Mouse (Mus musculus): Measurements from ENCODE around the gene H2-Q2. TPM values are rescaled to one million over a fixed set of nuclear protein-coding genes. Genes with fewer than 3 reads are reported as not detected.
"Not testable (repeated sequence)": the region's sequence is repeated elsewhere in the genome, so short reads cannot be mapped to it uniquely, and the experiment has no call there.

Gene H2-Q2
- total RNA-seq, 2 experiments from 2014 or later, result 0.52 to 0.74 TPM

DNA sequence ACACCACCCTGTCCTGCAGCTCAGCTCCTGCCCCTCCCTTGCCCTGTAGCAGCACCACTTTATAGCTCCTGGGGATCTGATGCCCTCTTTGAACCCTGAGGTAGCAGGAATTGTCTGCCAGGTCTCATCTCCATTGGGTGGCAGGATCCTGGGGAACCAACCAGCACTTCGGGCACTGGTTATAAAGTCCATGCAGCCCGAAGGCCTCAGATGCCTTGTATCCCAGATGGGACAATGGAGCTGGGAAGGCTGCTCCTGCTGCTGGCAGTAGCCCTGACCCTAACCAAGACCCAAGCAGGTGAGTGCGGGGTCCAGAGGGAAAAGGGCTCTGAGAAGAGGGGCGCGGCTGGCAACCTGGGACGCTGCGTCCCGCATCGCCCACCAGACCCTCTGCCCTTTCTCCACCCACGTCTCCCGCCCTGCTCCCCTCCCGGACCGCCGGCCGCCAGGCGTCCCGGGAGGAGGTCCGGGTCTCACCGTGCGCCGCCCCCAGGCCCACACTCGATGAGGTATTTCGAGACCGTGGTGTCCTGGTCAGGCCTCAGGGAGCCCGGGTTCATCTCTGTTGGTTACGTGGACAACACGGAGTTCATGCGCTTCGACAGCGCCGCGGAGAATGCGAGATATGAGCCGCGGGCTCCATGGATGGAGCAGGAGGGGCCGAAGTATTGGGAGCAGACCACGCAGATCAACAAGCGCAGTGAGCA, 16.9 kb downstream of the H2-Q2 start:
- no peak for DNase-seq (ENCODE audit: low spot score in 2 of 2)

DNA sequence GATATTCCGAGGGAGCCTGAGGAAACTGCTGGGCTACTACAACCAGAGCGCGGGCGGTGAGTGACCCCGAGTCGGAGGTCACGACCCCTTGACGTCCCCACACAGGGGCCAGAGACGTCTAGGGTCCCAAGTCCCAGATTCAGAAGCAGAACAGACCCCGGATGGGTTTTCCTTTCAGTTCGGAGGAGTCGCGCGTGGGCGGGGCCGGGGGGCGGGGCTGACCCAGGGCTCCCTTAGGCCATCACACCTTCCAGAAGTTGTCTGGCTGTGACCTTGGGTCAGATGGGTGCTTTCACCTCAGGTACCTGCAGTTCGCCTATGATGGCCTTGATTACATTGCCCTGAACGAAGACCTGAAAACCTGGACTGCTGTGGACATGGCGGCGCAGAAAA, 17.4 kb downstream of the H2-Q2 start:
- DNase-seq (ENCODE audit: low spot score in 2 of 2), result no peak

DNA sequence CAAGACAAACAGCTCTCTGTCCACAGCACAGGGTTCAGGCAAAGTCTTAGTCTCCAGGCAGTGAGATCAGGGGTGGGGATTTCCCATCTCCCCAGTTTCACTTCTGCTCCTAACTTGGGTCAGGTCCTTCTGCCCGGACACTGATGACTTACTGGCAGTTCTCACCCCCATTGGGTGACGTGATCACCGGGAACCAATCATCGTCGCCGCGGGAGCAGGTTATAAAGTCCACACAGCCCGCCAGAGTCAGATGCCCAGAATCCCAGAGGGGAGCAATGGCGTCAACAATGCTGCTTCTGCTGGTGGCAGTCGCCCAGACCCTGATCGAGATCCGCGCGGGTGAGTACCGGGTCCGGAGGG, 37.3 kb downstream of the H2-Q2 start, which contains the start of gene H2-Q4:
Gene H2-Q4 (plus strand): TSS at position 249 of the 360 bp plus-strand sequence.
- DNase-seq (ENCODE audit: low spot score in 2 of 2), result peak; percentile 63 to 77

DNA sequence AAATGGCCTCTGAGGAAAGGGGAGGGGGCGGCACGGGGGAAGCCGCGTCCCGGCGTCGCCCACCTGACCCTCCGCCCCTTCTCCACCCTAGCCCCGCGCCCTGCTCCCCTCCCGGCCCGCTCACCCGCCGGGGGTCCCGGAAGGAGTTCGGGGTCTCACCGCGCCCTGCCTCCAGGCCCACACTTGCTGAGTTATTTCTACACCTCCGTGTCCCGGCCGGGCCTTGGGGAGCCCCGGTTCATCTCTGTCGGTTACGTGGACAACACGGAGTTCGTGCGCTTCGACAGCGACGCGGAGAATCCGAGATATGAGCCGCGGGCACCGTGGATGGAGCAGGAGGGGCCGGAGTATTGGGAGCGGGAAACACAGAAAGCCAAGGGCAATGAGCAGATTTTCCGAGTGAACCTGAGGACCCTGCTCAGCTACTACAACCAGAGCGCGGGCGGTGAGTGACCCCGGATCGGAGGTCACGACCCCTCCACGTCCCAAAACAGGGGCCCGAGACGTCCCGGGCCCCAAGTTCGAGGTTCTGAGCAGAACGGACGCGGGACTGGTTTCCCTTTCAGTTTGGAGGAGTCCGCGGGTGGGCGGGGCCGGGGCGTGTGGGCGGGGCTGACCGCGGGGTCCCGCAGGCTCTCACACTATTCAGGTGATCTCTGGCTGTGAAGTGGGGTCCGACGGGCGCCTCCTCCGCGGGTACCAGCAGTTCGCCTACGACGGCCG, 37.8 kb downstream of the H2-Q2 start:
- peak in 1 of 2 experiments; percentile 4 for DNase-seq (ENCODE audit: low spot score in 2 of 2)

DNA sequence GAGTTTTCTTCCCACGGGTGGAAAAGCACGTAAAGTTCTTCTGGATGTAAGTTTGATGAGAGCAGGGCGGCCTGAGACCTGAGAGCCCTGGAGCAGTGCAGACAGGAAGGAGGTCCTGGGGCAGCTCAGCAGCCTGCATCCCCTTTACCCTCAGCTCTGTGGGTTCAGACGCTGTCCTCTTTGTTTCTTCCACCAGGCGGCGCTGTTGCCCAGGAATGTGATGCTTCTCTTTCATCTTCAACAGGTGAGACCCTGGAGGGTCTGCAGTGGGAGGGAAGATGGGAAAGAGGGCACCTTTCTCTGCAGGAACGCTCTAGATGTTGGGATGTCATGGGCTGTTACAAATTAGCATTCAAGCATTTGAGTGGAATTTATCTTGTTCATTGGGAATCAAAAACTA, 47.8 kb downstream of the H2-Q2 start:
- not testable (repeated sequence) for DNase-seq (ENCODE audit: low spot score in 2 of 2)

DNA sequence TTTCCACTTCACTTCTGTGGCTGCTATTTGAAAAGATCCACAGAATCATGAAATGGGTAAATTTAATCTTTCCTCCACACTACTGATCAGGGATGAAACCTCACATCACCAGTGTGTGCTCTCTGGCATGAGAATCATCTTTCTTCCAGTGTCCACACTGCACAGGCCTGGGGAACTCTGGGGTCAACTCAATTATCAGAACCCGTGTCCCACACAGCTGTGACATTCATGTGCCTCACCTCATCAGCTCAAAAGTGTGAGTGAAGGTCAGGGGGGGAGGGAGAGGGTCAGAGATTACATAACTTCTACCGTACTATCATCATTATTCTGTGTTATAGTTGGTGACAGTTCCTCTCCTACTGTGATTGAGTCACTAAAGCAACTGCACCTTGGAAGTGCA, 50.6 kb downstream of the H2-Q2 start:
- DNase-seq (ENCODE audit: low spot score in 2 of 2), result not testable (repeated sequence)

DNA sequence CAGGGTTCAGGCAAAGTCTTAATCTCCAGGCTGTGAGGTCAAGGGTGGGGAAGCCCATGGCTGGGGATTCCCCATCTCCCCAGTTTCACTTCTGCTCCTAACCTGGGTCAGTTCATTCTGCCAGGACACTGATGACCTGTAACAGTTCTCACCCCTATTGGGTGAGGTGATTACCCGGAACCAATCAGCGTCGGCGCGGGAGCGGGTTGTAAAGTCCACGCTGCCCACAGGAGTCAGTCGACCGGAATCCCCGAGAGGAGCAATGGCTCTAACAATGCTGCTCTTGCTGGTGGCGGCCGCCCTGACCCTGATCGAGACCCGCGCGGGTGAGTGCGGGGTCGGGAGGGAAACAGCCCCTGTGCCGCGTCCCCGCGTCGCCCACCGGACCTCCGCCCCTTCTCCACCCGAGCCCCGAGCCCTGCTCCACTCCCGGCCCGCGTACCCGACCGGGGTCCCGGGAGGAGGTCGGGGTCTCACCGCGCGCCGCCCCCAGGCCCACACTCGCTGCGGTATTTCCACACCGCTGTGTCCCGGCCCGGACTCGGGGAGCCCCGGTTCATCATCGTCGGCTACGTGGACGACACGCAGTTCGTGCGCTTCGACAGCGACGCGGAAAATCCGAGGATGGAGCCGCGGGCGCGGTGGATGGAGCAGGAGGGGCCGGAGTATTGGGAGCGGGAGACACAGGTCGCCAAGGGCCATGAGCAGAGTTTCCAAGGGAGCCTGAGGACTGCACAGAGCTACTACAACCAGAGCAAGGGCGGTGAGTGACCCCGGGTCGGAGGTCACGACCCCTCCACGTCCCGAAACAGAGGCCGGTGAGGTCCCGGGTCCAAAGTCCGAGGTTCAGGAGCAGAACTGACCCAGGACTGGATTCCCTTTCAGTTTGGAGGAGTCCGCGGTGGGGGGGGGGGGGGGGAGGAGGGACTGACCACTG, 52.1 kb downstream of the H2-Q2 start:
- not testable (repeated sequence) for DNase-seq (ENCODE audit: low spot score in 2 of 2)

Other genes with a start within 250 kb of the H2-Q2 start
- gene Ly6g5c, start 234.0 kb upstream of the H2-Q2 start, total RNA-seq (2021), result not detected
- under 1 TPM; 0.67 to 0.74 TPM for gene Ly6g5b, start 226.8 kb upstream of the H2-Q2 start, total RNA-seq (2021)
- 10 to 100 TPM; 10.2 to 13.2 TPM for gene Gpank1, start 220.8 kb upstream of the H2-Q2 start, total RNA-seq (2021)
- gene Csnk2b, start 220.2 kb upstream of the H2-Q2 start, total RNA-seq (2021), result 100 to 1,000 TPM; 174 to 179 TPM
- gene D17H6S53E, start 215.9 kb upstream of the H2-Q2 start, total RNA-seq (2021), result 10 to 100 TPM; 20.8 to 26.1 TPM
- not detected for gene Apom, start 210.2 kb upstream of the H2-Q2 start, total RNA-seq (2021)
- 100 to 1,000 TPM; 289 TPM for gene Bag6, start 207.1 kb upstream of the H2-Q2 start, total RNA-seq (2021)
- gene Prrc2a, start 177.3 kb upstream of the H2-Q2 start, total RNA-seq (2021), result 100 to 1,000 TPM; 305 to 314 TPM
- 10 to 100 TPM in 1 of 2 experiments, 1 to 10 TPM in 1; 9.9 to 10.4 TPM for gene Aif1, start 166.2 kb upstream of the H2-Q2 start, total RNA-seq (2021)
- 10 to 100 TPM in 1 of 2 experiments, 1 to 10 TPM in 1; 8.2 to 12.1 TPM for gene Lst1, start 153.8 kb upstream of the H2-Q2 start, total RNA-seq (2021)
- 1 to 10 TPM in 1 of 2 experiments, under 1 TPM in 1; 0.55 to 1.0 TPM for gene Ltb, start 147.8 kb upstream of the H2-Q2 start, total RNA-seq (2021)
- gene Tnf, start 140.2 kb upstream of the H2-Q2 start, total RNA-seq (2021), result under 1 TPM in 1 of 2 experiments, not detected in 1; 0.31 TPM
- 1 to 10 TPM in 1 of 2 experiments, under 1 TPM in 1; 0.62 to 1.1 TPM for gene Lta, start 136.9 kb upstream of the H2-Q2 start, total RNA-seq (2021)
- gene Gm16181, start 121.4 kb upstream of the H2-Q2 start, total RNA-seq (2021), result not detected
- gene Atp6v1g2, start 108.6 kb upstream of the H2-Q2 start, total RNA-seq (2021), result 100 to 1,000 TPM; 485 to 488 TPM
- gene Nfkbil1, start 106.5 kb upstream of the H2-Q2 start, total RNA-seq (2021), result 10 to 100 TPM; 13.2 to 14.5 TPM
- gene Ddx39b, start 100.5 kb upstream of the H2-Q2 start, total RNA-seq (2021), result 100 to 1,000 TPM; 234 to 244 TPM
- gene H2-D1, start 79.5 kb upstream of the H2-Q2 start, total RNA-seq (2021), result 10 to 100 TPM; 14.5 to 14.8 TPM
- under 1 TPM; 0.21 to 0.25 TPM for gene H2-Q1, start 21.8 kb upstream of the H2-Q2 start, total RNA-seq (2021)
- 1 to 10 TPM; 1.1 to 1.8 TPM for gene H2-Q4, start 37.4 kb downstream of the H2-Q2 start, total RNA-seq (2021)
- gene H2-Q6, start 82.6 kb downstream of the H2-Q2 start, total RNA-seq (2021), result not detected
- under 1 TPM; 0.41 to 0.43 TPM for gene H2-Q7, start 96.9 kb downstream of the H2-Q2 start, total RNA-seq (2021)
- not detected for gene H2-Q10, start 127.8 kb downstream of the H2-Q2 start, total RNA-seq (2021)
- gene Pou5f1, start 163.8 kb downstream of the H2-Q2 start, total RNA-seq (2021), result under 1 TPM in 1 of 2 experiments, not detected in 1; 0.48 TPM
- gene Tcf19, start 174.6 kb downstream of the H2-Q2 start, total RNA-seq (2021), result 1 to 10 TPM; 5.3 to 6.5 TPM
- gene Cchcr1, start 174.9 kb downstream of the H2-Q2 start, total RNA-seq (2021), result 1 to 10 TPM; 6.1 to 6.5 TPM
- under 1 TPM in 1 of 2 experiments, not detected in 1; 0.55 TPM for gene Psors1c2, start 191.0 kb downstream of the H2-Q2 start, total RNA-seq (2021)
- under 1 TPM; 0.14 to 0.44 TPM for gene Cdsn, start 209.9 kb downstream of the H2-Q2 start, total RNA-seq (2021)
- not detected for gene 2300002M23Rik, start 225.2 kb downstream of the H2-Q2 start, total RNA-seq (2021)